Mouse (Mus musculus): ENCODE measurements around the gene Atg4b.

Atg4b gene

GRCm38 (mm10) chr1:93805221-93805951 lies 54.1 kb downstream of the Atg4b start:
- in situ Hi-C loops (cut with MboI; ENCODE audit: unreplicated experiment in 2 of 2) = loop anchor here (10.0 to 25.0 kb wide), 3 partner anchors 51 to 868 kb away; partner anchors contain the start of genes Hdlbp (in 2 of the 2), Atg4b (in 1 of the 2), Capn10 (in 1 of the 2) and Thap4 (in 1 of the 2)

GRCm38 (mm10) chr1:93808871-93809270 lies 57.6 kb downstream of the Atg4b start:
- in situ Hi-C loops (cut with MboI; ENCODE audit: unreplicated experiment in 2 of 2) = loop anchor here (10.0 to 25.0 kb wide), 3 partner anchors 54 to 872 kb away; partner anchors contain the start of genes Hdlbp (in 2 of the 2), Atg4b (in 1 of the 2), Capn10 (in 1 of the 2) and Thap4 (in 1 of the 2)

- in situ Hi-C loops (cut with MboI; ENCODE audit: unreplicated experiment in 2 of 2) = loop anchor here (25.0 kb wide), 2 partner anchors 323 to 873 kb away; partner anchors contain the start of genes Hdlbp (in 2 of the 2) and Capn10 (in 1 of the 2)
Measured at GRCm38 (mm10) chr1:93810011-93810410, 58.7 kb downstream of the Atg4b start.

DNA sequence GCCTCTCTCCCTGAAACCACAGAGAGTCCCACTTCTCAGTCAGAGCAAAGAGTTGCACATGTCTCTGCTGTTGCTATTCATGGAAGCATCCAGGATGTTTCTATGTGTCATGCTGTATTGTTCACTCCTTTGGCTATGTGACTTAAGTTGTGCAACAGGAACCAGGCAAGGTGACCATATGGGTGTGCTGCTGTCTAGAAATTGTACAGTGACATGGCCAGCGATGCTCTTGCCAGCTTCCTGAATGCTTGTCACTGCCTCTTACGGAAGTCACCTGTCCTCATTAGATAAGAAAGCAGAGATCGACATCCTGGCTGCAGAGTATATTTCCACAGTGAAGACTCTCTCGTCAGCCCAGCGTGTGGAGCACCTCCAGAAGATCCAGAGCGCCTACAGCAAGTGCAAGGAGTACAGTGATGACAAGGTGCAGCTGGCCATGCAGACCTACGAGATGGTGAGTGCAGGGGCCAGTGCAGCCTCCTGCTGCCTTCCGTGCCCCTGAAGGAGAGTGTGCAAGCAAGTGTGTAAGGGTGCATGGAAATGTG lies 60.3 kb downstream of the Atg4b start:
- in situ Hi-C loops (cut with MboI; ENCODE audit: unreplicated experiment in 2 of 2) = loop anchor here (25.0 kb wide), 2 partner anchors 324 to 874 kb away; partner anchors contain the start of genes Hdlbp (in 2 of the 2) and Capn10 (in 1 of the 2)

DNA sequence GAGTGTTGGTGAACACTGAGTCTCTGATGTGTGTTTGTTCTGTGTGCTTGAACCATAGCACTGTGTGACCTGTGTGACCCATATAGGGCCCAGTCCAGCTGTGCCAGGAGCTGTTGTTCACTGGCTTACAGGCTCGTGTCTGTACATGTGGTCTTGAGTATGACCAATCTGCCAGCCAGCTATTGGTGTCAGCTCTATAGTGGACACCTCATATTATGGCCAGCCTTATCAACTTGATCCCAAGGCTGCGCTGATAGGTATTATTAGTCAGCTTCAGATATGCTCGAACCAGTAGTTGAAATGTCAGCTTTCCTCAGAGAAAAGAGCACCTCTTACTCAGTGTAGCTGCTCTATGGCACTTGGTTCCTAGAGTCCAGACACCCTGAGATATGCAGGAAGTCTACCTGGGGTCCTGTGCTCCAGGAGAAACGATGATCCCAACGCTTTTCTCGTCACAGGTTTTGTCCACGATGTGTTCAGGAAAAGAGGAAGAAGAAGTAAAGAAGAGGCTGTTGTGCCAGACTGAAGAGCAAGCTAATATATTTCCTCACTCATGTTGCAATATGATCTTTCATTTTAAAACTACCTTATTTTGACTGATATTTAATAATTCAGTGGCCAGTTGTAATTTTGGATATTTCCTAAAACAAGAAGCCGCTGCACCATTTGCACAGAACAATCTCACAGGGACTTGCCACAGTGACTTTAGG lies 66.7 kb downstream of the Atg4b start:
- in situ Hi-C loops (cut with MboI; ENCODE audit: unreplicated experiment in 2 of 2) = loop anchor here (25.0 kb wide), 2 partner anchors 331 to 881 kb away; partner anchors contain the start of genes Hdlbp (in 2 of the 2) and Capn10 (in 1 of the 2)

GRCm38 (mm10) chr1:93818722-93819121 lies 67.4 kb downstream of the Atg4b start:
- in situ Hi-C loops (cut with MboI; ENCODE audit: unreplicated experiment in 2 of 2) = loop anchor here (25.0 kb wide), 2 partner anchors 331 to 881 kb away; partner anchors contain the start of genes Hdlbp (in 2 of the 2) and Capn10 (in 1 of the 2)

GRCm38 (mm10) chr1:93823796-93824495 lies 72.6 kb downstream of the Atg4b start:
- in situ Hi-C loops (cut with MboI; ENCODE audit: unreplicated experiment in 2 of 2) = loop anchor here (10.0 to 25.0 kb wide), 3 partner anchors 251 to 887 kb away; partner anchors contain the start of genes Hdlbp (in 2 of the 2) and Capn10 (in 1 of the 2)

DNA sequence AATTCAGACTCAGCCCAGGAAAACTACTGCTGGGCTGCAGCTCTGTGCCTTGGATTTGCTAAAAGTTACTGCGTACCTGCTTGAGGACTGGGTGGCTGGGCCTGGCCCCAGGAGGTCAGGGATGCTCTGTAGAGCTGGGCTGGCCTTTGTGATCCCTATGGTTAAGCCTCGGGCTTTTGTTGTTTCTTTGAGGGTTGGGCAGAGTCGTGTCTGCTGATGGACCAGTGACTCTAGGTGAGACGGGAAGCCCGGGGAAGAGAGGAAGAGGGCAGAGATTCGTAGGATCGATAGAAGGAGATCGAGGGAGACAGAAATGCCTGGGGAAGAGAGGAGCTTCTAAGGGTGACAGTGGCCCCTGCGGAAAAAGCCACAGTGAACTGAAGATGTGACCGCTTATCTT lies 73.3 kb downstream of the Atg4b start, which contains the start of gene D2hgdh:
D2hgdh (plus strand) TSS at position 301 of the 400 bp plus-strand sequence.
- in situ Hi-C loops (cut with MboI; ENCODE audit: unreplicated experiment in 2 of 2) = loop anchor here (10.0 to 25.0 kb wide), 3 partner anchors 250 to 887 kb away; partner anchors contain the start of genes Hdlbp (in 2 of the 2) and Capn10 (in 1 of the 2)

DNA sequence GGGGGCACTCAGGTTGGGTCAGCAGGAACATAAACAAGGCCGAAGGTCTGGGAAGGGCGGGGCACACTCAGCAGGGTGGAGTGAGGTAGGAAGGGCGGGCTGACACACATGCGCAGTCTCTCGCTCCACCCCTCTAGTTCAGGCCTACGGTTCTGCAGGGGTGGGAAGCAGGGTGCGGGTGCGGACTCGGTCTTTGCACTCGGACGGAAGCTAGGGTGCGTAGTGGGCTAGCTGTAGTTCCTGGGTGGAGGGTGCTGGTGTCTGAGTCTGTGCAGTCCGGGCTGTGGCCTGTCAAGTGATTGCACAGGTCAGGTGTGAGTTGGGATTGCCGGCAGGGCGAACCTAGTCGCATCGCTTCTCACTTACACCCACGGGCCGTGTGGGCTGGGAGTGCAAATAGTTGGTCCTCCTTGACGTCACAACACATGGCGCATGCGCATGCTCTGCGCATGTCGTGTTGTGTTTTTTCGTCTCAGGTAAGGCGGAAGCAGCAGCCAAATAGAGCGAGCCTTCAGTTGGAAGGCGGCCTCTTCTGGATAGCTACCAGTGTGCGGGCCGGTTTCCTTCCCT lies 73.9 kb downstream of the Atg4b start:
- in situ Hi-C loops (cut with MboI; ENCODE audit: unreplicated experiment in 2 of 2) = loop anchor here in 1 of 2 experiments (10.0 kb wide), 1 partner anchor 250 kb away; no protein-coding TSS in a partner anchor

- in situ Hi-C loops (cut with MboI; ENCODE audit: unreplicated experiment in 2 of 2) = loop anchor here in 1 of 2 experiments (10.0 kb wide), 1 partner anchor 249 kb away; no protein-coding TSS in a partner anchor
Measured at GRCm38 (mm10) chr1:93825771-93826539, 74.7 kb downstream of the Atg4b start.

DNA sequence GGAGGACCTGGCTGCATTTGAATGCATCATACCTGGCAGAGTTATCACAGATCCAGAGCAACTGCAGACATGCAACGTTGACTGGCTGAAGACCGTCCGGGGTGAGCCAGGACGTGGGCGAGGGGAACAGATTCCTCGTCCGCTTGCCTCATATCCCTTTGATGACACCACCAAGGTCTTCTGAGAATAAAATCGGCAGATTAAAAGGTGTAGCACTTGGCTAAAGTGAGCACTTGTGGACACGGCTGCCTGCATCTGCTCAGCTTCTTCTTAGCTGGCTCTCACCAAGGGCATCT lies 75.2 kb downstream of the Atg4b start:
- in situ Hi-C loops (cut with MboI; ENCODE audit: unreplicated experiment in 2 of 2) = loop anchor here in 1 of 2 experiments (10.0 kb wide), 1 partner anchor 248 kb away; no protein-coding TSS in a partner anchor

- in situ Hi-C loops (cut with MboI; ENCODE audit: unreplicated experiment in 2 of 2) = loop anchor here in 1 of 2 experiments (10.0 kb wide), 1 partner anchor 242 kb away; no protein-coding TSS in a partner anchor
Measured at GRCm38 (mm10) chr1:93832754-93833360, 81.6 kb downstream of the Atg4b start.

- in situ Hi-C loops (cut with MboI; ENCODE audit: unreplicated experiment in 2 of 2) = loop anchor here in 1 of 2 experiments (10.0 kb wide), 1 partner anchor 240 kb away; no protein-coding TSS in a partner anchor
Measured at GRCm38 (mm10) chr1:93834671-93835150, 83.4 kb downstream of the Atg4b start.

- in situ Hi-C loops (cut with MboI; ENCODE audit: unreplicated experiment in 2 of 2) = loop anchor here in 1 of 2 experiments (10.0 kb wide), 1 partner anchor 240 kb away; no protein-coding TSS in a partner anchor
Measured at GRCm38 (mm10) chr1:93835211-93835610, 83.9 kb downstream of the Atg4b start.

DNA sequence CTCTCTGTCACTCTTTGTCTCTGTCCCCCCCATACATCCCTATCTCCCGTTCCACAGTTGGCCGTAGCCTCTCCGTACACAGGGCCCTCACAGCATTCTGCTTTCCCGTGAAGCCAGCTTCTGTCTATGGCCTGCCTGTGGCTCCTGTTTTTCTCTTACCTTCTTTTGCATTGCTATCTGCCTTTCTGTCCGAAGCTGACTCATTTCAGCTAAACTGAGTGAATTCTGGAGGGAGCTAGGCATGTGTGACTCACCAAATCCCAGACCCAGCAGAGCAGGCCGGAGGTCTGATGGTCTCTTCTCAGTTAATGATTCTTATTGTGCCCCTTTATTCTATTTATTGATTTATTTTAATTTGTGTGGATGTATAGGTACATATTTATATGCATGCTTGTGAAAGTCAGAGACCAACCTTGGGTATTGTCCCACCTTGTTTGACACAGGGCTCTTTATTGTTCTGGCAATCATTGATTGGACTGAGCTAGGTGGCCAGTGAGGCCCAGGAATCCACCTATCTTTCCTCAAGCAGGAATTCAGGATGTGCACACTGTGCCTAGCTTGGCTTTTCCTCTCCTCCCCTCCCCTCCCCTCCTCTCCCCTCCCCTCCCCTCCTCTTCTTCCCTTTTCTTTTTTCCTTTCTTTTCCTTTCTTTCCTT lies 84.7 kb downstream of the Atg4b start:
- in situ Hi-C loops (cut with MboI; ENCODE audit: unreplicated experiment in 2 of 2) = loop anchor here in 1 of 2 experiments (10.0 kb wide), 1 partner anchor 239 kb away; no protein-coding TSS in a partner anchor

DNA sequence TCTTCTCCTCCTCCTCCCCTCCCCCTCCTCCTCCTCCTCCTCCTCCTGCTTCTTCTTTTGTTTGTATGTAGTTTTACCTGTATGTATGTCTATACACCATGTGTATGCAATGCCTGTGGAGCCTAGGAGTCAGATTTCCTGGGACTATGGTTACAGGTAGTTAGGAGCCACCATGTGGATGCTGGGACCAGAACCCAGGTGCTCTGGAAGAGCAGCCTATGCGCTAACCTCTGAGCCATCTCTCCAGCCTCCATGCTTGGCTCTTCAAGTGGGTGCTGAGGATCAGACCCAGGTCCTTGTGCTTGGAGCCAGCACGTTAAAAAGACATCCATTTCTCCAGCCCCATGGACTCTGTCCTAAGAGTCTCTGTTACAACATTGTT lies 85.2 kb downstream of the Atg4b start:
- in situ Hi-C loops (cut with MboI; ENCODE audit: unreplicated experiment in 2 of 2) = loop anchor here in 1 of 2 experiments (10.0 kb wide), 1 partner anchor 238 kb away; no protein-coding TSS in a partner anchor

- in situ Hi-C loops (cut with MboI; ENCODE audit: unreplicated experiment in 2 of 2) = loop anchor here in 1 of 2 experiments (10.0 kb wide), 1 partner anchor 237 kb away; no protein-coding TSS in a partner anchor
Measured at GRCm38 (mm10) chr1:93837335-93837734, 86.0 kb downstream of the Atg4b start.
